Mouse (Mus musculus): ENCODE measurements around the gene Dnajb14.

GRCm38 (mm10) chr3:137941555-137941954, 74.1 kb downstream of the Dnajb14 start:
- TF ChIP-seq POLR2A (IDR thresholded peaks at IDR 0.05; ENCODE audit: control insufficient read depth, extremely low read depth, insufficient read depth, low read length, poor library complexity), result no peak
- TF ChIP-seq CTCF (IDR thresholded peaks at IDR 0.05; ENCODE audit: borderline replicate concordance, control insufficient read depth, extremely low read depth, insufficient read depth, low read length, poor library complexity), result no peak

Data from thymus, adult 2 months (tissue).